Mouse (Mus musculus) forebrain, embryonic 10.5 days (tissue): ENCODE measurements around the gene Klhl22. TPM values are rescaled to one million over a fixed set of nuclear protein-coding genes. Genes with fewer than 3 reads are reported as not detected.
A peak's percentile ranks its signal among the peaks of the same experiment; 100 is the strongest.

Source experiments
- DNase-seq: peaks from one replicate; pipeline ENCODE4 v3.0.0-alpha.2; 2017; ENCODE audit warnings: low spot score; ENCODE audit errors: extremely low spot score
- H3K27ac ChIP-seq: fragments of 300-500 bp; sonication (generic); 2 replicates; pipeline ENCODE4 v1.5.1; 2016; ENCODE audit warnings: mild to moderate bottlenecking
- H3K27me3 ChIP-seq: fragments of 300-500 bp; sonication (generic); 2 replicates; pipeline ENCODE4 v1.6.1; 2016; ENCODE audit warnings: mild to moderate bottlenecking; ENCODE audit not compliant: poor library complexity, severe bottlenecking
- H3K36me3 ChIP-seq: fragments of 300-500 bp; sonication (generic); replicated peaks from 2 replicates; pipeline ENCODE4 v1.6.1; 2016; ENCODE audit warnings: mild to moderate bottlenecking, moderate library complexity
- H3K4me1 ChIP-seq: fragments of 300-500 bp; sonication (generic); 2 replicates; pipeline ENCODE4 v1.6.1; 2016
- H3K4me3 ChIP-seq: fragments of 300-500 bp; sonication (generic); 2 replicates; pipeline ENCODE4 v1.5.1; 2016; ENCODE audit warnings: mild to moderate bottlenecking, moderate library complexity
- H3K9me3 ChIP-seq: fragments of 300-500 bp; sonication (generic); 2 replicates; pipeline ENCODE4 v1.6.1; 2016; ENCODE audit warnings: mild to moderate bottlenecking, moderate library complexity
- WGBS: fragments of 180-500 bp; shearing (Covaris S2); methylation state at CpG from one replicate; pipeline ENCODE4 v1.1.7; 2016; 5-methylcytosine and 5-hydroxymethylcytosine counted together
- polyA plus RNA-seq: library from polyadenylated mRNA; unstranded; fragments of >200 nt; fragmentation: Nextera tagmentation; extraction: Ambion mirVana; gene quantifications from 2 replicates; pipeline ENCODE4 v1.2.1, GENCODE M21; 2016

The Klhl22 gene
- 55.4 and 59.1 TPM in 2 replicates for polyA plus RNA-seq

DNA sequence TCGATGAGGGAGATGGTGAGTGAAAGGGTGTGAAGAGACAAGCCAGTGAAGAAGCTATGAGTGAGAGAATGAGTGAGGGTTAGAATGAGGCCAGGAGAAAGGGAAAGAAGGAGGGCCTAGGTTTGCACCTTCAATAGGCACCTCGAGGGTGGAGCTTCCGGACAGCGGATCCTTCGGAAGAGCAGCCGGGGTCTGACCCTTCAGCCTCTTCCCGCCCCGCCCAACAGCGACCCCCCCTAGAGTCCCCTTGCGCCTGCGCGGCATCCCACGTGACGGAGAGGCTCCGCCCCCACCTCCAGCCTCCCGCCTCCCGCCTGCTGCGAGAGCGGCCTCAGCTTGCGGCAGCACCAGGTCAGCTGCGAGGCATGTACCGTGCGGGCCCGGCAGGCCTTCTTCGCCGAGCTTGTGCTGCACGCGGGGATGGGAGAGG, at the start of gene Klhl22:
Gene Klhl22 (plus strand): TSS at position 275 of the 430 bp plus-strand sequence.
- H3K9me3 ChIP-seq = no peaks in the 10 kb centered on the region
- peaks cover 27% of the 10 kb centered on the region for H3K36me3 ChIP-seq
- peak within 1 kb of the TSS; percentile 93 for H3K27ac ChIP-seq
- peaks cover 38% of the 10 kb centered on the region for H3K27me3 ChIP-seq
- H3K4me1 ChIP-seq = peaks cover 30% of the 10 kb centered on the region
- peak; percentile 91 for DNase-seq
- WGBS = 2% methylated on average over 26 of the region's 28 CpGs
- H3K4me3 ChIP-seq = peak within 1 kb of the TSS; percentile 73

DNA sequence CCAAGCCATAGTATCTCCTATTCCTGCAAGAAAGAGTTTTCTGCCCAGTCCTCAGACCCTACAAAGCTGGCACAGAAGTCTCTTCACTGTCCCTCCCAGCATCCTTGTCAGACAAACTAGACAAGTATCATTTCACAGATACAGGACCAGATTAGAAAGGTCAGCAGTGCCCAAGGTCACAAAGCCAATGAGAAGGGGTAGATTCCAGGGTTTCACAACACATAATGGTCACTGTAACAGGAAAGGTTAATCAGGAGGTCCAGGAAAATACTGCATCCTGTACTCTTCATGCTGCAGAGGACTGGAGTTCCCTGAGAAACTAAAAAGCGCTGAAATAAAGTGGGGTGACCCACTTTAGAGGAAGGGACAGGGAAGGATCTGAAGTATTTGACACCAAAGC, 41.6 kb upstream of the Klhl22 start:
- H3K9me3 ChIP-seq = no peaks in the 10 kb centered on the region
- 80% methylated on average over 1 of the region's 1 CpGs for WGBS
- no peak for DNase-seq
- peaks cover 10% of the 10 kb centered on the region; the same call in 1 of the 2 replicates for H3K36me3 ChIP-seq
- no peak overlapping the region for H3K4me3 ChIP-seq
- H3K27ac ChIP-seq = no peak overlapping the region
- H3K4me1 ChIP-seq = peaks cover 16% of the 10 kb centered on the region
- H3K27me3 ChIP-seq = no peaks in the 10 kb centered on the region

DNA sequence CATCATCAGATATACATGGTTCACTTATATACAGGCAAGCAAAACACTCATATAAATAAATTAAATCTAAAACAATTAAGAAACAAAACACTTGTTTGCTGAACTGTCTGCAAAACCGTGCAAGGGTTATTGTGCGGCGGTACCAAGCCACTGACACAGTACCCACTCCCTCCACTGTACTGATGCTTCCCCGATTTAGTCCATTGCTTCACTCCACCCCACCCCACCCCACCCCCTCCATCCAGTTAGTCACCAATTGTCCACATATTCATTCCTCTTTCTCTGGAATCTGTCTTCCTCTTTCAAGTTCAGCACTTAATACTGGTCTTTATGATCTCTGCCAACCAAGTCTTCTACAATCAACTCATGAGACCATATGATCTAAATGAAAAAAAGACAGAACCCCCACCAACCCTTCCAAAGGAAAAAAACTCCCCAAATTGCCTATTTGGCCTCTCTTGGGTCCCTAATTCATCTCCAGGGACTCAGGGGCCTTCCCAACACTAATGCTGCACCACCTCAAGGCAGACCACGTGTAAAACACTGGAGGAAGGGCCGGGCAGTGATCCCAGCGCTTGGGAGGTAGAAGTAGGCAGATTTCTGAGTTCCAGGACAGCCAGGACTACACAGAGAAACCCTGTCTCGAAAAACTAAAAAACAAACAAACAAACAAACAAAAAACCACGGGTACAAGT, 38.2 kb upstream of the Klhl22 start:
- peaks cover 4% of the 10 kb centered on the region; the same call in 1 of the 2 replicates for H3K36me3 ChIP-seq
- H3K4me1 ChIP-seq = peaks cover 19% of the 10 kb centered on the region
- H3K27me3 ChIP-seq = no peaks in the 10 kb centered on the region
- no peak for DNase-seq
- peak overlapping the region; percentile 66 for H3K4me3 ChIP-seq
- no peak overlapping the region for H3K27ac ChIP-seq
- H3K9me3 ChIP-seq = no peaks in the 10 kb centered on the region
- WGBS = 78% methylated on average over 9 of the region's 9 CpGs

DNA sequence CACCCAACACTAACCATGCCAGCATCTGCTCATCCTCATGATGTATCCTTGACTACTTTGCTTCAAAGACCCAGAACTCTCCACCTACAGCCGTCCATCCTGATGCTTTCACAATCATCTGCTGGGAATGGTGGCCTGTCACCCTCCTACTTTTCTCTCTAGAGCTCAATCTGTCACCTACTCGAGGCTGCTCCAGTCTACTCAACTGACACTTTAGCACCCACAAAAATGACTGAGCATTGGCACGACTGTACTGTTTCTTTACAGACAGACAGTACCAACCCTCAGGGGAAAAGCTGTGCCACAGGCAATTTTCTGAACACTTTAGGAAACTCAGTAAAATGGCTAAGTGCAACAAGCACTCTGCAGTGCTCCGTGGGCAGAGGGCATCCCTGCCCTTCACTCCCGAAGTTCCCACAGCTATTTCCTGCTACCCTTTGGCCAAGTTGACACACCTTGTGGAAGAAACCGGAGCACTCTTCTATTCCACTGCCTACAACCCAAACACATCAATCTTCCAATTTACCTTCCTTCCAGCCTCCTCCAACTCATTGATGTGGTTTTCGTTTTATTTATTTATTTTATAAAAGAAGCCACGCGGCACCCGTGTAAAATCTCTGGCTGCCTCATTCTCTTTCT, 37.5 kb upstream of the Klhl22 start:
- H3K36me3 ChIP-seq = peaks cover 3% of the 10 kb centered on the region; the same call in 1 of the 2 replicates
- no peak for DNase-seq
- H3K27ac ChIP-seq = peak overlapping the region; percentile 90
- H3K4me1 ChIP-seq = peaks cover 20% of the 10 kb centered on the region
- peak overlapping the region; percentile 66 for H3K4me3 ChIP-seq
- 12% methylated on average over 10 of the region's 10 CpGs for WGBS
- H3K27me3 ChIP-seq = no peaks in the 10 kb centered on the region
- no peaks in the 10 kb centered on the region for H3K9me3 ChIP-seq

DNA sequence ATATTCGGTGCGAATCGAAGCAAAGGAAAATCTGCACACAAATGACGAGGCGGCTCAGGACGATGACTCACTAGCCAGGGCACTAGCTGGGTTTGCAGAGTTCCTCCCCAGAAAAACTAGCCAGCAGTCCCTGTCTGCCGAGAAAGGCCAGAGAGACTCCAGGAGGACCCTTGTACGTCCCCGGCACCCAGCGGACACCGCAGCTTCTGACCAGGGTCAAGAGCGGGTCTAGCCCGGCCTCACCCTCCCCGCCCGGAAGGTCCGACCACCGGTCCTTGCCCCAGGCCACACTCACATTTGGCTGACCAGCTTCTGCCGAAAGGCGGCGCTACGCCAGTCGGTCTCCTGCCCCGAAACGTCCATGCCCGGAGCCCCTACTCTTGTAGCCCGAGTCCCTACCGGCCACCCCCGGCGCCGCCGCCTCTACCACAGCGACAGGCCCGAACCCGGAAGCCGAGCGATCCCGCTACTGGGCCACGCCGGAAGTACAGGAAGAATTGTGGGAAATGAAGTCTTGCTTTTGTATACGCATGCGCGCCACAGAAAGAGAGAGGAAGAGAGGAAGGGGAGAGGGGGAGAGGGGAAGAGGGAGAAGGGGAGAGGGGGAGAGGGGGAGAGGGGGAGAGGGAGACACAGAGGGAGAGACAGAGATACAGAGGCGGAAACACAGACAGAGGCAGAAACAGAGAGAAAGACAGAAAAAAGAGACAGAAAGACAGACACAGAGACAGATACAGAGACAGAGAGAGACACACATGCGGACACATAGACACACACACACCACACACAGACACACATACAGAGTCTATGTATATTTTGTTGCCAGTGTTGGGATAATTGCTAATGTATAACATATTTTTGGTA, 36.7 kb upstream of the Klhl22 start:
- no peaks in the 10 kb centered on the region for H3K9me3 ChIP-seq
- peak overlapping the region; percentile 66 for H3K4me3 ChIP-seq
- H3K27ac ChIP-seq = peak overlapping the region; percentile 90
- peaks cover 3% of the 10 kb centered on the region; the same call in 1 of the 2 replicates for H3K36me3 ChIP-seq
- no peaks in the 10 kb centered on the region for H3K27me3 ChIP-seq
- peaks cover 28% of the 10 kb centered on the region for H3K4me1 ChIP-seq
- 2% methylated on average over 44 of the region's 44 CpGs for WGBS
- peak; percentile 94 for DNase-seq

DNA sequence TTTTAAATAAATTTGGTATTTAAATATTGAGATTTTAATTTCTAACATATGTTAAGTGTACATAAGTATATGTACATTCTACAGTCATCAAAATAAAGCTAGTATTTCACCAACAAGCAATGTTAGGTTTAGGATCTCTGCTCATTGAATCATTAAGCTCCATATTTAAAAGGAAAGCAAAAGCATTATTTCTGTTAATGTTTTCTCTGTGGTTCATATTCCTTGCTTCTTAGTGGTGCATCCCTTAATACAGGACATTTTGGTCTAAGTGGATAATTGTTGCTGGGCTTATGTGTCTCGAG, 36.1 kb upstream of the Klhl22 start:
- Histone ChIP-seq H3K9me3 (no peaks in the 10 kb centered on the region), H3K36me3 (peaks cover 3% of the 10 kb centered on the region; the same call in 1 of the 2 replicates), H3K27ac (peak overlapping the region; percentile 90; the same call in 1 of the 2 replicates), H3K4me3 (peak overlapping the region; percentile 66), H3K4me1 (peaks cover 32% of the 10 kb centered on the region), H3K27me3 (no peaks in the 10 kb centered on the region)
- DNase-seq = no peak
- WGBS = 82% methylated on average over 1 of the region's 1 CpGs

DNA sequence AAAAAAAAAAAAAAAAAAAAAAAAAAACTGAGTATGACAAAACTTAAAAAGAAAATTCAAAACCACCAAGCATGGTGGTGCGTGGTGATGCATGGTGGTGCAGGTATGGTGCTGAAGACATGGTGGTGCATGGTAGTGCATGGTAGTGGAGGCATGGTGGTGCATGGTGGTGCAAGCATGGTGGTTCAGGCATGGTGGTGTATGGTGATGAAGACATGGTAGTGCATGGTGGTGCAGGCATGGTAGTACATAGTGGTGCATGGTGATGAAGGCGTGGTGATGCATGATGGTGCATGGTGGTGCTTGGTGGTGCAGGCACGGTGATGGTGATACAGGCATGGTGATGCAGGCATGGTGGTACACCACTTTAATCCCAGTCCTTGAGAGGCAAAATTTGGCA, 35.0 kb upstream of the Klhl22 start:
- Histone ChIP-seq H3K4me1 (peaks cover 32% of the 10 kb centered on the region), H3K27ac (no peak overlapping the region), H3K4me3 (no peak overlapping the region), H3K27me3 (no peaks in the 10 kb centered on the region), H3K36me3 (peaks cover 1% of the 10 kb centered on the region; the same call in 1 of the 2 replicates), H3K9me3 (no peaks in the 10 kb centered on the region)
- WGBS = 91% methylated on average over 3 of the region's 3 CpGs
- no peak for DNase-seq

DNA sequence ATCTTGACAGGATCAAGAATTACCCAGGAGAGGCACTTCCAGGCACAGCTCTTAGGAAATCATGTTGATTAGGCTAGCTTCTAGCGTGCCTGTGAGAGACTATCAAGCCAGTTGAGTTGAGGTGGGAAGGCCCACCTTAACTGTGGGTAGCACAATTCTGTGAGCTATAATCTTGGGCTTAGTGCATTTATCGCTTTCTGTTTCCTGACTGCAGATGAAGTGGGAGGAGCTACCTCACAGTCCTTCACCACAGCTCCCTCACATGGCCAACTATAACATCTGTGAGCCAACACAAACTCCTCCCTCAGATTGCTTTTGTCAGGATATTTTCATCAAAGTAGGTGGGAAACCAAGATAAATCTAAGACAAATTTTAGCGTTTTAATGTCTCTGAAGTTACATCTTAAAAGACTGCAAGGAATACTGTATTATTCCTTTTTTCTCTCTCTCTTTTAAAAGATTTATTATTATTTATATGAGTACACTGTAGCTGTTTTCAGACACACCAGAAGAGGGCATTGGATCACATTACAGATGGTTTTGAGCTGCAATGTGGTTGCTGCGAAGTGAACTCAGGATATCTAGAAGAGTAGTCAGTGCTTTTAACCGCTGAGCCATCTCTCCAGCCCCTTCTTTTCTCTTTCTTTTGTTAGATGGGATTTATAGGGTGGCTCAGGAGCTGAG, 32.1 kb upstream of the Klhl22 start:
- peak overlapping the region; percentile 10; the same call in 1 of the 2 replicates for H3K4me3 ChIP-seq
- peak overlapping the region; percentile 51; the same call in 1 of the 2 replicates for H3K27ac ChIP-seq
- H3K9me3 ChIP-seq = no peaks in the 10 kb centered on the region
- peak; percentile 20 for DNase-seq
- no peaks in the 10 kb centered on the region for H3K27me3 ChIP-seq
- H3K4me1 ChIP-seq = peaks cover 16% of the 10 kb centered on the region
- 17% methylated on average over 5 of the region's 5 CpGs for WGBS
- no peaks in the 10 kb centered on the region for H3K36me3 ChIP-seq

DNA sequence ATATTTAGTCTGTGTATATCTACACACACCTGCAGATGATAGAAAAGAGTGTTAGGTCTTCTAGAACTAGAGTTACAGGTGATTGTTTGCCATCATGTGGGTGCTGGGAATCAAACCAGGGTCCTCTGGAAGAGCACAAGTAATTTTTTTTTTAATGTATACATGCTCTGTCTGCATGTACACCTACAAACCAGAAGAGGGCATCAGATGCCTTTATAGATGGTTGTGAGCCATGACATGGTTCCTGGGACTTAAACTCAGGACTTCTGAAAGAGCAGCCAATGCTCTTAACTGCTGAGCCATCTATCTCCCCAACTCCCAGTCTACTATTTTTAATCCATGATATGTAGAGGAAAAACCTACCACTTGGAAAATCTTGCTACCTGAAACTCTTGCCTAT, 29.4 kb upstream of the Klhl22 start:
- DNase-seq = no peak
- Histone ChIP-seq H3K27ac (no peak overlapping the region), H3K27me3 (peaks cover 17% of the 10 kb centered on the region), H3K4me1 (peaks cover 15% of the 10 kb centered on the region), H3K36me3 (no peaks in the 10 kb centered on the region), H3K4me3 (no peak overlapping the region), H3K9me3 (no peaks in the 10 kb centered on the region)

DNA sequence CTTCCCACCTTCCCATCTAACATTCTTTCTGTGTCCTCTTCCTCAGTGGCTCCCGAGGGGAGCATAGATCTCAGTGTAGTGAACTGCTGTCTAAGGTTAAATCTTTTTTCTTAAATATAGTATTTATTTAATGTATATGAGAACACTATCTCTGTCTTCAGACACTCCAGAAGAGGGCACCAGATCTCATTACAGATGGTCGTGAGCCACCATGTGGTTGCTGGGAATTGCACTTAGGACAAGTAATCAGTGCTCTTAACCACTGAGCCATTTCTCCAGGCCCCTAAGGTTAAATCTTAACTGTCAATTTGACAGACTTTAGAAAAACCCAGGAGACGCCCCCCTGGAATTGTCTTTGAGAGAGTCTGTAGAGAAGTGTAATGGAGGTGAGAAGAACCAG, 27.4 kb upstream of the Klhl22 start:
- peaks cover 13% of the 10 kb centered on the region for H3K4me1 ChIP-seq
- WGBS = 49% methylated on average over 3 of the region's 3 CpGs
- no peak overlapping the region for H3K27ac ChIP-seq
- no peaks in the 10 kb centered on the region for H3K36me3 ChIP-seq
- H3K27me3 ChIP-seq = peaks cover 28% of the 10 kb centered on the region
- H3K9me3 ChIP-seq = no peaks in the 10 kb centered on the region
- DNase-seq = no peak
- no peak overlapping the region for H3K4me3 ChIP-seq

DNA sequence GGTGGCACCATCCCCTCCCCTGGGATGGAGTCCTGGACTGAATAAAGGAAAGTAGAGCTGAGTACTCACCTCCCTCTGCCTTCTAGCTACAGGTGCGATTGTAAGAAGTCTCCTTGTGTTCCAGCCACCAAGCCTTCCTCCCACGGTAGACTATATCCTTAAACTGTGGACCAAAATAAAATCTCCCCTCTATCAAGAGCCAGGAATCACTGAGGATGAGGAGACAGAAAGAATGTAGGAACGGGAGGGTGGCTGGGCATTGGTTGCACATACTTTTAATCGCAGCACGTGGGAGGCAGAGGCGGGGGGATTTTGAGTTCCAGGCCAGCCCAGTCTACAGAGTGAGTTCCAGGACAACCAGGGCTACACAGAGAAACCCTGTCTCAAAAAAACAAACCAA, 27.0 kb upstream of the Klhl22 start:
- peaks cover 9% of the 10 kb centered on the region for H3K4me1 ChIP-seq
- H3K36me3 ChIP-seq = no peaks in the 10 kb centered on the region
- H3K27me3 ChIP-seq = peaks cover 28% of the 10 kb centered on the region
- no peaks in the 10 kb centered on the region for H3K9me3 ChIP-seq
- H3K27ac ChIP-seq = no peak overlapping the region
- H3K4me3 ChIP-seq = no peak overlapping the region
- 77% methylated on average over 6 of the region's 6 CpGs for WGBS
- DNase-seq = no peak

DNA sequence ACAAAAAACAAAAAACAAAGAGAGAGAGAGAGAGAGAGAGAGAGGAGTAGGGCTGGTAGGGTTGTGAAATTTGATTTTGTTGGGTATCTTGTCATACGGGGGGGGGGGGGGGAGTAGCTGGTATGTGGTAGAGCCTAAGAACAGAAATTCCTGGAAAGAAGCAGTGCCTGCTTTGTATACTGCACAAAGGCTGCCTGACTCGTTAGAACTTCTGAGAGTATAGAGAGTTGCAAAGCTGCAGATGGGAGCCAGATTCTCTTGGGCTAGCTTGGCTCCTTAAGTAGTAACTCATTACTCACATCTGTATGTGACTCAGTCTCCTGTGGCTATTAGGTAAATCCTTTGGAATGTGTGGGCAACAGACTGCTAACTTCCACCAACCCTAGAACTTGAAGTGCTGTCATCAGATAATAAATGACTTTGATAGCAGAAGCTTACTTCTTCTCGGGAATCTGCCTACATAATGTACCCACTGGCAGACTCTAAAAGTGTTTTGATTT, 26.5 kb upstream of the Klhl22 start, which contains the start of gene Med15:
Gene Med15 (minus strand): TSS at position 51 of the 500 bp plus-strand sequence.
- no peak for DNase-seq
- H3K4me1 ChIP-seq = peaks cover 4% of the 10 kb centered on the region
- 54% methylated on average over 3 of the region's 3 CpGs for WGBS
- no peak within 1 kb of the TSS for H3K27ac ChIP-seq
- H3K9me3 ChIP-seq = no peaks in the 10 kb centered on the region
- no peaks in the 10 kb centered on the region for H3K36me3 ChIP-seq
- peaks cover 28% of the 10 kb centered on the region for H3K27me3 ChIP-seq
- no peak within 1 kb of the TSS for H3K4me3 ChIP-seq
